Mouse (Mus musculus): ENCODE measurements around the gene Pip5kl1. TPM values are rescaled to one million over a fixed set of nuclear protein-coding genes. Genes with fewer than 3 reads are reported as not detected.

The Pip5kl1 gene
- total RNA-seq, 2 experiments from 2014 or later: not detected

GRCm38 (mm10) chr2:32612274-32612673 lies 37.7 kb downstream of the Pip5kl1 start:
- no peak for DNase-seq

- DNase-seq: no peak
Observed at GRCm38 (mm10) chr2:32617109-32617508, 42.5 kb downstream of the Pip5kl1 start.

GRCm38 (mm10) chr2:32617601-32618000 lies 43.0 kb downstream of the Pip5kl1 start:
- DNase-seq: no peak

GRCm38 (mm10) chr2:32618051-32618450 lies 43.5 kb downstream of the Pip5kl1 start:
- DNase-seq: no peak

GRCm38 (mm10) chr2:32620682-32621516 lies 46.3 kb downstream of the Pip5kl1 start:
- DNase-seq: peak; percentile 63

- no peak for DNase-seq
Observed at GRCm38 (mm10) chr2:32621517-32621859, 46.9 kb downstream of the Pip5kl1 start, which contains the start of gene Ak1. TSS of gene Ak1 (plus strand) at chr2:32621758.

- no peak for DNase-seq
Observed at GRCm38 (mm10) chr2:32624111-32624748, 49.6 kb downstream of the Pip5kl1 start.

GRCm38 (mm10) chr2:32625212-32625872 lies 50.7 kb downstream of the Pip5kl1 start:
- peak; percentile 85 for DNase-seq

GRCm38 (mm10) chr2:32625873-32626694 lies 51.5 kb downstream of the Pip5kl1 start:
- DNase-seq: peak; percentile 90

- DNase-seq: peak; percentile 19
Observed at GRCm38 (mm10) chr2:32627266-32628043, 52.9 kb downstream of the Pip5kl1 start.

- DNase-seq: peak; percentile 39
Observed at GRCm38 (mm10) chr2:32628044-32628550, 53.5 kb downstream of the Pip5kl1 start.

- peak; percentile 85 for DNase-seq
Observed at GRCm38 (mm10) chr2:32628729-32629128, 54.1 kb downstream of the Pip5kl1 start.

GRCm38 (mm10) chr2:32629276-32629976 lies 54.8 kb downstream of the Pip5kl1 start:
- DNase-seq: peak; percentile 33

- no peak for DNase-seq
Observed at GRCm38 (mm10) chr2:32630036-32630435, 55.4 kb downstream of the Pip5kl1 start.

- DNase-seq: no peak
Observed at GRCm38 (mm10) chr2:32631046-32631445, 56.4 kb downstream of the Pip5kl1 start.

- DNase-seq: peak; percentile 77
Observed at GRCm38 (mm10) chr2:32631737-32632394, 57.3 kb downstream of the Pip5kl1 start.

Data from gastrocnemius, postnatal 25 days (tissue).